Mouse (Mus musculus) intestine, embryonic 14.5 days (tissue): Measurements from ENCODE around the gene Eif4e1b. TPM values are rescaled to one million over a fixed set of nuclear protein-coding genes. Genes with fewer than 3 reads are reported as not detected.

Source experiments
- ATAC-seq: fragments of 200-750 bp; cut with Nextera tagmentation; replicated peaks from 2 replicates; pipeline ENCODE4 v1.8.0; 2017; ENCODE audit warnings: low read depth, moderate number of reproducible peaks, moderate TSS enrichment, moderate library complexity; ENCODE audit not compliant: low FRiP score, low TSS enrichment
- DNase-seq: peaks from one replicate; pipeline ENCODE4 v3.0.0-alpha.2; 2018; ENCODE audit warnings: low spot score
- H3K27ac ChIP-seq: fragments of 300-500 bp; sonication (generic); 2 replicates; pipeline ENCODE4 v1.5.1; 2014; ENCODE audit warnings: low read depth, mild to moderate bottlenecking, control low read depth
- H3K27me3 ChIP-seq: fragments of 300-500 bp; sonication (generic); replicated peaks from 2 replicates; pipeline ENCODE4 v1.6.1; 2014; ENCODE audit warnings: low read length, control low read depth; ENCODE audit not compliant: control insufficient read depth, insufficient read depth
- H3K36me3 ChIP-seq: fragments of 300-500 bp; sonication (generic); 2 replicates; pipeline ENCODE4 v1.6.1; 2014; ENCODE audit warnings: low read length, control low read depth; ENCODE audit not compliant: control insufficient read depth, insufficient read depth
- H3K4me1 ChIP-seq: fragments of 300-500 bp; sonication (generic); replicated peaks from 2 replicates; pipeline ENCODE4 v1.6.1; 2014; ENCODE audit warnings: low read length, control low read depth, mixed read lengths; ENCODE audit not compliant: control insufficient read depth, insufficient read depth
- H3K4me2 ChIP-seq: fragments of 300-500 bp; sonication (generic); 2 replicates; pipeline ENCODE4 v1.6.1; 2014; ENCODE audit warnings: low read length
- H3K4me3 ChIP-seq: fragments of 300-500 bp; sonication (generic); 2 replicates; pipeline ENCODE4 v1.5.1; 2014; ENCODE audit warnings: low read depth, low read length, control low read depth, mixed read lengths
- H3K9ac ChIP-seq: fragments of 300-500 bp; sonication (generic); 2 replicates; pipeline ENCODE4 v1.6.1; 2014; ENCODE audit warnings: mild to moderate bottlenecking, low read length
- H3K9me3 ChIP-seq: fragments of 300-500 bp; sonication (generic); 2 replicates; pipeline ENCODE4 v1.6.1; 2016; ENCODE audit warnings: low read length, control low read depth; ENCODE audit not compliant: control insufficient read depth
- WGBS: fragments of 180-500 bp; shearing (Covaris S2); extraction: QIAGEN DNeasy Blood & Tissue Kit; methylation state at CpG from one replicate; pipeline ENCODE4 v1.1.7; 2014; 5-methylcytosine and 5-hydroxymethylcytosine counted together
- polyA plus RNA-seq: library from polyadenylated mRNA; unstranded; fragments of >200 nt; fragmentation: Nextera tagmentation; extraction: Ambion mirVana; gene quantifications from 2 replicates; pipeline ENCODE4 v1.2.1, GENCODE M21; 2014

The Eif4e1b gene
- polyA plus RNA-seq, 1 experiment from 2014 or later, result not detected

DNA sequence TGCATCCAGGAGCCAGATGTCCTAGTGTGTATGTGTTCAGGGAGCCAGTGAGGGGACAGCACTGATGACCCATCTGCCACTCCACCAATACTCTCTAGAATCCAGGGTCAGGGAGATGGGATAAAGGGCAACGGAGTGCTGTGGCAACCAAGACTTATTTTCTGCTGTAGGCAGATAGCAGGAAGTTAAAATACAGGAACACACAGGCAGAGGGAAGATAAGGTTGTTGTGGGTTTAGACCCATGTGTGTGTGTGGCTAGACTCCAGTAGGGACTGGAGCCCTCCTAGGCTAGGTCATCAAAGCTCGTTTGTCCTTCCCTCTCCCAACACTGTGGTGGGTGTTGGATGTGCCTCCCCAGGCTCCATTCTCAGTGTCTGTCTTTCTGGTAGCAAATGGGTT, 38.1 kb downstream of the Eif4e1b start:
- H3K4me1 ChIP-seq, result peaks cover 7% of the 10 kb centered on the region; the same call in 1 of the 2 replicates
- no peak overlapping the region for H3K4me3 ChIP-seq
- no peaks in the 10 kb centered on the region for H3K36me3 ChIP-seq
- no peak for DNase-seq
- no peak for ATAC-seq
- H3K27me3 ChIP-seq, result no peaks in the 10 kb centered on the region
- 83% methylated on average over 2 of the region's 2 CpGs for WGBS
- H3K4me2 ChIP-seq, result no peak overlapping the region
- H3K9me3 ChIP-seq, result no peaks in the 10 kb centered on the region
- no peak overlapping the region for H3K27ac ChIP-seq
- H3K9ac ChIP-seq, result no peak overlapping the region

DNA sequence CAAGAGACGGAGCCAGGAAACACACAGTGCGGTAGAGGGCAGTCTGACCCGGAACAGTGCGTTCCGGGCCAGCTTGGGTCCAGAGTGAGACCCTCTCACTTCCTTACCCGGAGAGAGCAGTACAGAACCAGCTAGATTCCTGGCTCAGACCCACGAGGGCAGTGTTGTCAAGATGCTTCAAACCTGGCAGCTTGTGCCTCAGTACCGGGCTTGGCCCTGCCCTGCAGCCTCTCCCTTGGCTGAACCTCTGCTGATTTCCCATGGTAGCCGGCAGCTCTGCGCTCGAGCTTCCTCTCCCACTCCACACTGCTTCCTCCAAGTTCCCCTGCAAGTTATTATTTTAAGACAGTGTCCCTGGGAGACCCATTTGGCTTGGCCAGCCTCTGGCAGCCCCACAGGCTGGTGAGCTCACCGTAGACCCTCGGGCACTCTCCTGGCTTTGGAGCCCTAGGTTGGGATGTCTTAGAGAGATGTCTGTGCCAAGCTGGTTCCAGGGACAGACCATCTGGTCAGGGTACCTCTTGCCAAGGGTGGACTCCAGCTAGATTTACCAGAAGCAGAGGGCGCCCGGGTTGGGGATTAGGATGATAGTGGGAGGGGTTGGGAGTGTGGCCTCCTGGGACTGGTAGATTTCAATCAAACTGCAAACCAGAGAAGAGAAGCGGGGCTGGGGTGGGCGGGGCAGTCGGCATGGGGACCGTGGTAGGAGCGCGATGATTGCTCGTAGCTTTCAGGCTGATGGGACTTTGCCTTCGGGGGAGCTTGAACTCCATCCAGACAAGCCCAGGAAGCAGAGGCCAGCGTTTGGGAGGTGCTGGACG, 40.5 kb downstream of the Eif4e1b start:
- H3K9ac ChIP-seq, result no peak overlapping the region
- H3K36me3 ChIP-seq, result no peaks in the 10 kb centered on the region
- DNase-seq (no peak), ATAC-seq (no peak)
- H3K4me2 ChIP-seq, result peak overlapping the region; percentile 36
- H3K27me3 ChIP-seq, result no peaks in the 10 kb centered on the region
- H3K9me3 ChIP-seq, result no peaks in the 10 kb centered on the region
- WGBS, result 25% methylated on average over 25 of the region's 25 CpGs
- H3K27ac ChIP-seq, result no peak overlapping the region
- peaks cover 7% of the 10 kb centered on the region; the same call in 1 of the 2 replicates for H3K4me1 ChIP-seq
- H3K4me3 ChIP-seq, result no peak overlapping the region

- Histone ChIP-seq H3K4me3 (no peak overlapping the region), H3K36me3 (no peaks in the 10 kb centered on the region), H3K4me1 (peaks cover 7% of the 10 kb centered on the region; the same call in 1 of the 2 replicates), H3K9ac (no peak overlapping the region), H3K27me3 (no peaks in the 10 kb centered on the region), H3K27ac (no peak overlapping the region), H3K4me2 (no peak overlapping the region), H3K9me3 (no peaks in the 10 kb centered on the region)
- whole genome bisulfite sequencing, result 55% methylated on average over 7 of the region's 7 CpGs
- ATAC-seq, result no peak
- no peak for DNase-seq
Observed at GRCm38 (mm10) chr13:54827992-54828391, 44.2 kb downstream of the Eif4e1b start.

GRCm38 (mm10) chr13:54828508-54828907, 44.7 kb downstream of the Eif4e1b start:
- peaks cover 7% of the 10 kb centered on the region; the same call in 1 of the 2 replicates for H3K4me1 ChIP-seq
- 55% methylated on average over 6 of the region's 6 CpGs for WGBS
- DNase-seq, result no peak
- no peak for ATAC-seq
- H3K9me3 ChIP-seq, result no peaks in the 10 kb centered on the region
- no peak overlapping the region for H3K4me3 ChIP-seq
- H3K27me3 ChIP-seq, result no peaks in the 10 kb centered on the region
- H3K4me2 ChIP-seq, result no peak overlapping the region
- no peak overlapping the region for H3K27ac ChIP-seq
- H3K36me3 ChIP-seq, result no peaks in the 10 kb centered on the region
- no peak overlapping the region for H3K9ac ChIP-seq

DNA sequence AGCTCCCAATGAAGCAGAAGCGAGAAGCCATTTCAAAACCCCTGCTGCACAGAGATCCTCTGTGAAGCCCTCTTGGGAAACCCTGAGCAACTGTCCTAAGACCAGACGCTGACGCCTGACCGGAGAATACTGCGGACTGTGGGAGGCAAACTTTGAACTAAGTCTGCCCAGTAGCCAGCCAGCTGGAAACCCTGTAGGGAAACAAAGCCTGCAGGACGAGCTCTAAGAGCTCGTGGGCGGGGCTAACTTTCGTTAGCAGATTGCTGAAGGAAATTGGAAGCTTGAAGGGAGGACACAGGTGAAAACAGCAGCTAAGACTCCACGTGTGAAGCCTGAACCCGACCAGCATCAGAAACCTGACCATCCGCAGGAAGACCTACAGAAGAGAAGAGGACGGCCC, 45.7 kb downstream of the Eif4e1b start:
- no peak overlapping the region for H3K4me2 ChIP-seq
- H3K9me3 ChIP-seq, result no peaks in the 10 kb centered on the region
- DNase-seq, result no peak
- no peak overlapping the region; the same call in 1 of the 2 replicates for H3K4me3 ChIP-seq
- no peaks in the 10 kb centered on the region for H3K27me3 ChIP-seq
- H3K9ac ChIP-seq, result no peak overlapping the region
- no peaks in the 10 kb centered on the region for H3K36me3 ChIP-seq
- peaks cover 5% of the 10 kb centered on the region; the same call in 1 of the 2 replicates for H3K4me1 ChIP-seq
- H3K27ac ChIP-seq, result no peak overlapping the region
- WGBS, result 4% methylated on average over 13 of the region's 13 CpGs
- ATAC-seq, result no peak

- no peaks in the 10 kb centered on the region for H3K36me3 ChIP-seq
- WGBS, result 77% methylated on average over 14 of the region's 14 CpGs
- DNase-seq, result no peak
- no peaks in the 10 kb centered on the region for H3K4me1 ChIP-seq
- H3K27me3 ChIP-seq, result no peaks in the 10 kb centered on the region
- H3K4me2 ChIP-seq, result no peak overlapping the region
- no peak overlapping the region for H3K4me3 ChIP-seq
- no peaks in the 10 kb centered on the region for H3K9me3 ChIP-seq
- no peak overlapping the region for H3K9ac ChIP-seq
- ATAC-seq, result no peak
- no peak overlapping the region for H3K27ac ChIP-seq
Observed at GRCm38 (mm10) chr13:54836351-54837030, 52.7 kb downstream of the Eif4e1b start.

DNA sequence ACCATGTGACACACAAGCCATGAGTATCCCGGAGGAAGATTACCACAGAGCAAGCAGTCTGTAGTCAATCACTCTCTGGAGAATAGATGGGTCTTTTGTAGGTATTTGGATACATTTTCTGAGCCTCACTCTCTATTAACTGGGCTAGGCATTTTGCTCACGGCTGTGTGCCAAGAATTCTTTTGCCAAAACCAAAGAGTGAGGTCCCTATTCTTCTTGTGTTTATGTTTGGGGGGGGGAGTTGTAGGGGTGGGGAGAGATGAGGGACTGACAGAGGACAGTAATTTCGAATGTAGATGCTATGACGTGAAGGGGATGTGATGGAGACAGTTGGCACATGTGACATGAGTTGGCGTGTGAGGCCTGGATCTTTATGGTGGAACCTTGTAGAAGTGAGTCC, 53.3 kb downstream of the Eif4e1b start:
- Histone ChIP-seq H3K4me3 (no peak overlapping the region), H3K4me1 (no peaks in the 10 kb centered on the region), H3K9ac (no peak overlapping the region), H3K36me3 (no peaks in the 10 kb centered on the region), H3K27me3 (no peaks in the 10 kb centered on the region), H3K4me2 (no peak overlapping the region), H3K27ac (no peak overlapping the region), H3K9me3 (no peaks in the 10 kb centered on the region)
- 71% methylated on average over 5 of the region's 5 CpGs for WGBS
- no peak for DNase-seq
- ATAC-seq, result no peak

DNA sequence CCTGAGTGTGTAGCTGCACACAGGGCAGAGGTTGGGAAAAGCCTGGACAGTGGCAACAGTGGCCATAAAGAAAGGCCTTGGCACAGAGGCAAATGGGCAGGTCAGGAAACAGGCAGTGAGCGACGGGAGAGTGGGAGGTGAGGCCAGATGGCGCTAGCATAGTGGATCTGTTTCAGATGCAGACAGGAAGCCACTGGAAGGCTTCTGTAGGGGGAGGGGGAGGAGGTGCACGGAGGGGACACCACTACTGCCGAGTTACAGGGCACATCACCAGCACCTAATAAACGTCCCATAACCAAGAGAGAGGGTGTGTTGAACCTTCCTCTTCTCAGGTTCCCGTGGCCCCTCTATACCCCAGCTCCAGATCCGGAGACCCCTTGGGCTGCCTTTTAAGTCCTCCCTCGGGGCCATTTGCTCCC, 53.7 kb downstream of the Eif4e1b start:
- DNase-seq (no peak), ATAC-seq (no peak)
- no peaks in the 10 kb centered on the region for H3K4me1 ChIP-seq
- no peak overlapping the region for H3K9ac ChIP-seq
- H3K36me3 ChIP-seq, result no peaks in the 10 kb centered on the region
- WGBS, result 13% methylated on average over 9 of the region's 9 CpGs
- no peaks in the 10 kb centered on the region for H3K9me3 ChIP-seq
- H3K27me3 ChIP-seq, result no peaks in the 10 kb centered on the region
- H3K27ac ChIP-seq, result no peak overlapping the region
- H3K4me3 ChIP-seq, result no peak overlapping the region
- no peak overlapping the region for H3K4me2 ChIP-seq
